Mouse (Mus musculus) E14TG2a.4 (cell line): Measurements from ENCODE around the gene Cyp3a57.
"Not testable (repeated sequence)": the region's sequence is repeated elsewhere in the genome, so short reads cannot be mapped to it uniquely, and the experiment has no call there.

Experiments
- H3K27me3 ChIP-seq: 2 replicates; pipeline ENCODE4 v1.6.1; 2014; ENCODE audit warnings: low read length, control low read depth; ENCODE audit not compliant: insufficient read depth
- H3K36me3 ChIP-seq: 2 replicates; pipeline ENCODE4 v1.6.1; 2014; ENCODE audit warnings: low read length, control low read depth; ENCODE audit not compliant: insufficient read depth
- H3K4me1 ChIP-seq: replicated peaks from 2 replicates; pipeline ENCODE4 v1.6.1; 2014; ENCODE audit warnings: low read depth, low read length, control low read depth
- H3K4me3 ChIP-seq: replicated peaks from 2 replicates; pipeline ENCODE4 v1.5.1; 2014; ENCODE audit warnings: mild to moderate bottlenecking, low read length
- H3K9me3 ChIP-seq: 2 replicates; pipeline ENCODE4 v1.6.1; 2014; ENCODE audit warnings: low read length, control low read depth
- CTCF ChIP-seq: conservative IDR thresholded peaks from 2 replicates; pipeline ENCODE4 v1.5.1; 2014; ENCODE audit warnings: low read length
- NANOG ChIP-seq: IDR thresholded peaks from 2 replicates; pipeline ENCODE4 v1.6.1; 2014; ENCODE audit warnings: borderline replicate concordance, low read length, mixed read lengths
- POU5F1 ChIP-seq: IDR thresholded peaks from 2 replicates; pipeline ENCODE4 v1.6.1; 2014; ENCODE audit warnings: low read length, borderline replicate concordance

Gene Cyp3a57

GRCm38 (mm10) chr5:145344941-145345340, at the start of gene Cyp3a57:
Cyp3a57 (plus strand) TSS chr5:145345279.
- Histone ChIP-seq H3K4me1 (no peaks in the 10 kb centered on the region), H3K9me3 (no peaks in the 10 kb centered on the region), H3K36me3 (no peaks in the 10 kb centered on the region), H3K4me3 (no peak within 1 kb of the TSS), H3K27me3 (no peaks in the 10 kb centered on the region)
- TF ChIP-seq NANOG (no peak), POU5F1 (no peak), CTCF (no peak)

GRCm38 (mm10) chr5:145300469-145300868, 44.6 kb upstream of the Cyp3a57 start:
- Histone ChIP-seq H3K36me3 (peaks cover 14% of the 10 kb centered on the region), H3K4me3 (no peak overlapping the region), H3K4me1 (peaks cover 5% of the 10 kb centered on the region), H3K27me3 (no peaks in the 10 kb centered on the region), H3K9me3 (peaks cover 61% of the 10 kb centered on the region)
- TF ChIP-seq CTCF = no peak
- no peak for TF ChIP-seq POU5F1
- no peak for TF ChIP-seq NANOG

- not testable (repeated sequence) for H3K27me3 ChIP-seq, H3K4me3 ChIP-seq, H3K4me1 ChIP-seq
- peak; percentile 59; the same call in 1 of the 2 replicates for TF ChIP-seq NANOG
- Histone ChIP-seq H3K36me3 (peaks cover 12% of the 10 kb centered on the region), H3K9me3 (peaks cover 58% of the 10 kb centered on the region)
These were observed 43.3 kb upstream of the Cyp3a57 start for GRCm38 (mm10) chr5:145301796-145302195.

- peaks cover 12% of the 10 kb centered on the region for H3K36me3 ChIP-seq
- no peak for TF ChIP-seq CTCF
- TF ChIP-seq POU5F1 = no peak
- TF ChIP-seq NANOG = peak; percentile 57; the same call in 1 of the 2 replicates
- peaks cover 5% of the 10 kb centered on the region for H3K4me1 ChIP-seq
- peaks cover 63% of the 10 kb centered on the region for H3K9me3 ChIP-seq
- H3K27me3 ChIP-seq = no peaks in the 10 kb centered on the region
- no peak overlapping the region for H3K4me3 ChIP-seq
These were observed 42.7 kb upstream of the Cyp3a57 start for GRCm38 (mm10) chr5:145302424-145302823.

GRCm38 (mm10) chr5:145306953-145307352, 38.1 kb upstream of the Cyp3a57 start:
- H3K9me3 ChIP-seq = peaks cover 53% of the 10 kb centered on the region
- H3K36me3 ChIP-seq, H3K4me3 ChIP-seq, H3K4me1 ChIP-seq, H3K27me3 ChIP-seq: not testable (repeated sequence)

GRCm38 (mm10) chr5:145307811-145308210, 37.3 kb upstream of the Cyp3a57 start:
- not testable (repeated sequence) for H3K4me1 ChIP-seq, H3K36me3 ChIP-seq, H3K27me3 ChIP-seq, H3K4me3 ChIP-seq
- peak; percentile 16; the same call in 1 of the 2 replicates for TF ChIP-seq NANOG
- H3K9me3 ChIP-seq = peaks cover 52% of the 10 kb centered on the region

GRCm38 (mm10) chr5:145313845-145314244, 31.2 kb upstream of the Cyp3a57 start:
- TF ChIP-seq POU5F1 (no peak), CTCF (no peak), NANOG (no peak)
- Histone ChIP-seq H3K36me3 (no peaks in the 10 kb centered on the region), H3K4me1 (no peaks in the 10 kb centered on the region), H3K27me3 (no peaks in the 10 kb centered on the region), H3K9me3 (peaks cover 83% of the 10 kb centered on the region), H3K4me3 (no peak overlapping the region)

GRCm38 (mm10) chr5:145317141-145317540, 27.9 kb upstream of the Cyp3a57 start:
- no peak for TF ChIP-seq CTCF
- no peak for TF ChIP-seq POU5F1
- TF ChIP-seq NANOG = no peak
- peaks cover 96% of the 10 kb centered on the region for H3K9me3 ChIP-seq
- H3K27me3 ChIP-seq = no peaks in the 10 kb centered on the region
- H3K4me1 ChIP-seq = no peaks in the 10 kb centered on the region
- no peaks in the 10 kb centered on the region for H3K36me3 ChIP-seq
- peak overlapping the region; percentile 32; the same call in 1 of the 2 replicates for H3K4me3 ChIP-seq

GRCm38 (mm10) chr5:145338756-145339155, 6.3 kb upstream of the Cyp3a57 start:
- not testable (repeated sequence) for H3K9me3 ChIP-seq, H3K27me3 ChIP-seq, H3K4me3 ChIP-seq, H3K36me3 ChIP-seq, H3K4me1 ChIP-seq

GRCm38 (mm10) chr5:145349697-145350096, 4.6 kb downstream of the Cyp3a57 start:
- Histone ChIP-seq H3K4me1 (no peaks in the 10 kb centered on the region), H3K36me3 (no peaks in the 10 kb centered on the region), H3K9me3 (no peaks in the 10 kb centered on the region), H3K4me3 (no peak overlapping the region), H3K27me3 (no peaks in the 10 kb centered on the region)
- TF ChIP-seq NANOG (no peak), CTCF (no peak), POU5F1 (no peak)
